Comparison of ENCODE assay signal across 23 mouse cellular contexts in genomic region chrX:127091282-127091681, GRCm38 (mm10). TPM values are rescaled to one million over a fixed set of nuclear protein-coding genes. Genes with fewer than 3 reads are reported as not detected.
"Had no signal": no experiment of that assay in that cellular context is flagged by ENCODE, and none has a peak within 500 bp of the region (broad histone marks: within the 10 kb centered on the region; RNA-seq: fewer than 3 reads in every experiment).

No protein-coding gene starts in this region.

- H3K27me3 ChIP-seq: neural tube, embryonic 13.5 days; neural tube, embryonic 15.5 days; stomach, embryonic 15.5 days had no signal

- H3K27ac ChIP-seq: neural tube, embryonic 13.5 days; neural tube, embryonic 15.5 days; stomach, embryonic 15.5 days; stomach, postnatal 0 days had no signal

- H3K9ac ChIP-seq: neural tube, embryonic 13.5 days; neural tube, embryonic 15.5 days; stomach, embryonic 15.5 days had no signal

- DNase-seq: retina, postnatal 1 day; right cerebral cortex, adult 18-20 months; right cerebral cortex, postnatal 14 days; right cerebral cortex, postnatal 25 days; right cerebral cortex, postnatal 4 days; spleen, adult 18-20 months; thymus, adult 18-20 months; thymus, adult 2 months; thymus, postnatal 14 days; thymus, postnatal 25 days; thymus, postnatal 36 days had no signal

- H3K4me2 ChIP-seq: neural tube, embryonic 13.5 days; neural tube, embryonic 15.5 days; stomach, embryonic 15.5 days had no signal

- H3K36me3 ChIP-seq: neural tube, embryonic 13.5 days; neural tube, embryonic 15.5 days; stomach, embryonic 15.5 days had no signal

- H3K4me1 ChIP-seq: neural tube, embryonic 13.5 days; neural tube, embryonic 15.5 days; stomach, embryonic 15.5 days had no signal

- H3K4me3 ChIP-seq: neural tube, embryonic 13.5 days; neural tube, embryonic 15.5 days; stomach, embryonic 15.5 days had no signal

- H3K9me3 ChIP-seq: neural tube, embryonic 13.5 days; neural tube, embryonic 15.5 days; stomach, embryonic 15.5 days had no signal

RNA-seq across cellular contexts. Expression of gene Gm382, which starts 51.5 kb away (rescaled TPM):
- total RNA-seq: neutrophil, adult 5-6 weeks had no signal
- polyA plus RNA-seq: neural tube, embryonic 13.5 days; neural tube, embryonic 14.5 days; neural tube, embryonic 15.5 days; small intestine, adult 2 months; spleen, adult 2 months; stomach, embryonic 14.5 days; stomach, embryonic 15.5 days; stomach, embryonic 16.5 days; stomach, postnatal 0 days; thymus, adult 2 months; thymus, postnatal 0 days; urinary bladder, adult 2 months had no signal
